Mouse (Mus musculus): ENCODE data around the gene Grb2.
"Not testable (repeated sequence)": the region's sequence is repeated elsewhere in the genome, so short reads cannot be mapped to it uniquely, and the experiment has no call there.

Grb2 gene

GRCm38 (mm10) chr11:115647459-115647858 is 60.9 kb downstream of the Grb2 start:
- peak; percentile 39 for DNase-seq (ENCODE audit: extremely low spot score)

- DNase-seq (ENCODE audit: extremely low spot score) = no peak
These were observed 62.0 kb downstream of the Grb2 start for GRCm38 (mm10) chr11:115646439-115646838.

- not testable (repeated sequence) for DNase-seq (ENCODE audit: extremely low spot score)
These were observed 62.9 kb downstream of the Grb2 start for GRCm38 (mm10) chr11:115645498-115645897.

DNA sequence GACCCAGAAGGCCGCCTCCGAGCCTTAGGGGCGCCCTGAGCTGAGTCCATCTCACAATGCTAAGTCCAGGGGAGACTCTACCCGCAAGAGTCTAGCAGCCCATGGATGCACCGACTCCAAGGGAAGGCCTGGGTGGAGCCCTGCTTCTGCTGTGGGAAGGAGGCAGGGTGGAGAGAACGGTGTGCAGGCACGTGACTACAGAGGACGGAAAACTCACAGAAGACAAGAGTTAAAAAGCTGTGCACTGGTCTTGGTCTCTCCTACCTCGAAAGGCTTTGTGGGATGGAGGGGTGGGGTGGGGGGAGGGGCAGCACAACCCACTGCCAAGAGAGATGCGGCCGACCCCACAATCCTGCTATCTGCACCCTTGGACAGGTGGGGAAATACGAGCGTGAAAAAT is 64.1 kb downstream of the Grb2 start:
- no peak for DNase-seq (ENCODE audit: extremely low spot score)

DNA sequence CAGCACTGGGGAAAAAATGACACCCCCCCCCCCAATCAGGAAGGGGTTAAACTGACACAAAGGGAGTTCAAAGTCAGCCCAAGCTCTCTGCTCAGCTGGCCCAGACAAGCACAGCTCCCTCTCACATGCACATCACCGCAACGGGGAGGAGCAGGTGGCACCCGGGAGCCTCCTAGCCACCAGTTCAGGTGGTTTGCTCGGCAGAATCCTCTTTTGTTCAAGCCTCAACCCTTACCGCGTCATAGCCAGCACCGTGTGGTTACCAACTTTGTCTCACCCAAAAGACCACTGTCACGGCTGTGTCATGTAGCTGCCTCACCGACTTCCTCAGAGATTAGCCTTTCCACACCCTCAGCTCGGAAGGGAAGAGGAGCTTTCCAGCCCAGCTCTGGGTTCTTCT is 65.1 kb downstream of the Grb2 start:
- DNase-seq (ENCODE audit: extremely low spot score) = no peak

DNA sequence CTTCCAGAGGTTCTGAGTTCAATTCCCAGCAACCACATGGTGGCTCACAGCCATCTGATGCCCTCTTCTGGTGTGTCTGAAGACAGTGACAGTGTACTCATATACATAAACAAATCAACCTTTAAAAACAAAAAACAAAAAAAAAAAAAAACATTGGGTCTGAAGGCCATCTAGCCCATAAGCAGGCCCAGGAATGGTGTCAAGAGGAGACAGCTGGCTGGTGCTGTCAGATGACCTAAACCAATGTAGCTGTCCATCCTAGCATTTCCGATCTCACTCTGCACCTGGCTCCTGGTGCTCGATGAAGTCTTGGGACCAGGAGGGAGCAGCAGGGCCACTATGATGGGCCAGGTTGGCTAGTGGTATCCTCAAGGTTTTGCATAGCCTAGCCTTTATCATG is 65.7 kb downstream of the Grb2 start:
- DNase-seq (ENCODE audit: extremely low spot score) = no peak

GRCm38 (mm10) chr11:115641664-115642036 is 66.7 kb downstream of the Grb2 start:
- no peak for DNase-seq (ENCODE audit: extremely low spot score)

DNA sequence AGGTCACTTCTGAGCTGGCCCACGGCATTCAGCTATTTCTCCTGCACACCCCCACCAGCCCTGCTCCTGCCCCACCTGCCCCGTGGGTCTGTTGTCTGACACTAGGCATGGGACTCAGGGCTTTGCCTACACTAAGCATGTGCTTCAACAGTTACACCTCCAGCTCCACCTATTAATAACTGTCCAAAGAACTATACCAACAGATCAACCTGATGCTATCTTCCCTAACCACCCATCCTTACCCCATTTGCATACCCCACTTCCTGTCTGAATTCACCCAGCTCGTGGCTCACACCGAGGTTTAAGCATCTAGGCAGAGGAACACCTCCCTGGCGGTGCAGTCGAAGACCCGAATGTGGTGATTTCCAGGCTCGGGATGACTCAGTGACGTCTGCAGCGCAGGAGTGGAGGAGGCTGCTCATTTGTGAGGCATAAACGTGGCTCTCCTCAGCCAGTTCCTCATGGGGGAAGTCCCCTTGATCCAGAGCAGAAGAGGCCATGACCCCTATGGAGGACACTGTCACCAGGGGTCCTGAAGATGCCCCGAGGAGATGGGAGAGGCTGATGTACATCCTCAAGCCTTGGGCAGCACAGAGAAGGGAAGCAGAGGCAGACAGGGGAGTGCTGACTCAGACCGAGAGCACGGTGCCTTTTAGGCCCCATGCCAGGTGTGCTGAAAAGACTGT is 67.3 kb downstream of the Grb2 start:
- no peak for DNase-seq (ENCODE audit: extremely low spot score)

GRCm38 (mm10) chr11:115640311-115640828 is 68.0 kb downstream of the Grb2 start:
- no peak for DNase-seq (ENCODE audit: extremely low spot score)

- DNase-seq (ENCODE audit: extremely low spot score) = no peak
These were observed 68.9 kb downstream of the Grb2 start for GRCm38 (mm10) chr11:115639540-115639939.

DNA sequence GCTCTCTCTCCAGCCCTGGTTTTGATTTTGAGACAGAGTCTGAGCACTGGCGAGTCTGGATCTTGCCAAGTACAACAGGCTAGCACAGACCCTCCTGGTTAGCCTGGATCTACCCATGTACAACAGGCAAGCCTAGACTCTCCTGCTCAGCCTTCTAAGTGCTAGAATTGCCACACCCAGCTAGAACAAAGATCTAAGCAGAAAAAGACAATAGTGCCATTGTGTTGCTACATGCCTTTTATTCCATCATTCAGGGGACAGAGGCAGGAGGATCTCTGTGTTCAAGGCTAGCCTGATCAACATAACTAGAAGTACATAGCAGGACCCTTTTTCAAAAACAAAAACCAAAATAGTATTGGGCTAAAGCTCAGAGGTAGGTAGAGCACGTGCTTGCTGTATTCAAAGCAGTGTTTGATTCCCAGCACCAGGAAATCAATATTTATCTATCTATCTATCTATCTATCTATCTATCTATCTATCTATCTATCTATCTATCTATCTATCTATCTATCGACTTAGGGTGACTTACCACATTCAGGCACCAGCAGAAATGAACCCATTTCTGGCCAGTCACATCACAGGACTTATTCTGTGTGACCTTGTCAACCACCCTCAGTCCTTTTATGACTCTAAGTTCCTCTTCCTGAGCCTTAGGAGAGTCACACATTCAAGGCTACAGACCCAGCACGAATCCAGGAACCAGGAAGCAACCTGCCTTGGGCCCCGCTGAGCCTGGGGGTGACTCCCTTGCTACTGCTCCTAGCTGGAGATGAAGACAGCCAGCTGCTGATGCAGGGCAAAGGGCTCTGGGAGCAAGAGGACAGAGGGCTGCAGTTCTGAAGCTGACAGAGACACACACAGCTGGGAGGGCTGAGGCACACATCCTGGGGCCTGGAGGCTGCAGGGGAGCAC is 69.6 kb downstream of the Grb2 start:
- no peak for DNase-seq (ENCODE audit: extremely low spot score)

GRCm38 (mm10) chr11:115636960-115637359 is 71.4 kb downstream of the Grb2 start:
- no peak for DNase-seq (ENCODE audit: extremely low spot score)

DNA sequence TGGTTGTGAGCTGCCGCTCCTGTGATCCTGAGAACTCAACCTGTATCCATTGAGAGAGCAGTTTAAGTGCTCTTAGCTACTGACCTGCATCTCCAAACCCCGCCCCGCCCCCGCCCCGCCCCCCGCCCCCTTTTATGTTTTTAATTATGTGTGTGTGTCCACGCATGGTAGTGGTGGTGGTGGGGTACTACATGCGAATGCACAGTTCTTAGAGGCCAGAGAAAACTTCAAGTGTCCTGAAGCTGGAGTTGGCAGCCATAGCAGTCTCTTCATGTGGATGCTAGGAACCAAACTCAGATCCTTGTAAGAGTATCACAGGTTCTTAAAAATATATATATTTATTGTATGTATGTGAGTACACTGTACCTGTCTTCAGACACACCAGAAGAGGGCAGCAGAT is 72.9 kb downstream of the Grb2 start:
- DNase-seq (ENCODE audit: extremely low spot score) = no peak

DNA sequence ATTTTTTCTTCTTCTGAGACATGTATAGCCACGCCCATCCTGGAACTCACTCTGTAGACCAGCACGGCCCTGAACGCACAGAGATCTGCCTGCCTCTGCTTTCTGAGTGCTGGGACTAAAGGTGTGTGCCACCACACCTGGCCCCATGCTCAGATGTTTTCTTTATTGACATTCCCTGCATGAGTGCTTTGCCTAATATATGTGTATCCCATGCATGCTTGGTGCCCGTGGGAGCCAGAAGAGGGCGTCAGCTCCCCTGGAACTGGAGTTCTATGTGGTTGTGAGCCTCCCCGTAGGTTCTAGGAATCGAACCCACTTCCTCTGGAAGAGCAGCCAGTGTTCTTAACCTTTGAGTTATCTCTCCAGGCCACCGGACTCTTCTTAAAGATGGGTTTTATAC is 73.4 kb downstream of the Grb2 start:
- DNase-seq (ENCODE audit: extremely low spot score) = no peak

DNA sequence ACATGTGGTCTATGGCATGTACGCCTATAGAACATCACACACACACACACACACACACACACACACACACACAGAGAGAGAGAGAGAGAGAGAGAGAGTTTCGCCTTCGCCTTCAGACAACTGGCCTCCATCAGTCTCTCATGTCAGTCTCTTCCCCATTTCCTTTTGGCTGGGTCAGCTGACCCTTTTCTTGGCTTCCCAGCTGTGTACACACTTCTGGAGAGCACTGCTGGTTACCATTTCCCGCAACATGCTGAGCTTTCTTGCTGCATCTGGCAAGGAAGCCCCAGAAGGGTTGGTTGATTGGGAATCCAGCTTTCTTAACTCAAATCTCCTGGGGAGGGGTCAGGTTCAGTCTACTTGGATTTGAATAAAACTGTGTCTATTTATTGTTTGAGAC is 74.3 kb downstream of the Grb2 start:
- no peak for DNase-seq (ENCODE audit: extremely low spot score)

DNA sequence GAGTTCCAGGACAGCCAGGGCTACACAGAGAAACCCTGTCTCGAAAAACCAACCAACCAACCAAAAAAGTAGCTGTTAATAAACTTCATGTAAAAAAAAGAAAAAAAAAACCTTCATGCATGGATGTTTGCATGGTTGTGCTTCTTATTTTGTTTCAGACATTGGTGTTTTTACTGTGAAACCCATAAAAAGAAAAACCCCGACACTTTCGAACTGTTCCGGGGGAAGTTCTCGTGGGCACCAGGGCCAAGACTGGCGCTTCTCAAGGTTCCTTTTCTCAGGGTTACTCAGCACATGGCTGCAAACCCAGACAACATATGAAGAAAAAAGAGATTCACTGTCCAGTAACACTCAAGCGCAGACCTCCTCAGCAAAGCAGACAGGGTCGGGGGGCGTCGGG is 75.5 kb downstream of the Grb2 start:
- no peak for DNase-seq (ENCODE audit: extremely low spot score)

- no peak for DNase-seq (ENCODE audit: extremely low spot score)
These were observed 76.2 kb downstream of the Grb2 start for GRCm38 (mm10) chr11:115632247-115632646.

DNA sequence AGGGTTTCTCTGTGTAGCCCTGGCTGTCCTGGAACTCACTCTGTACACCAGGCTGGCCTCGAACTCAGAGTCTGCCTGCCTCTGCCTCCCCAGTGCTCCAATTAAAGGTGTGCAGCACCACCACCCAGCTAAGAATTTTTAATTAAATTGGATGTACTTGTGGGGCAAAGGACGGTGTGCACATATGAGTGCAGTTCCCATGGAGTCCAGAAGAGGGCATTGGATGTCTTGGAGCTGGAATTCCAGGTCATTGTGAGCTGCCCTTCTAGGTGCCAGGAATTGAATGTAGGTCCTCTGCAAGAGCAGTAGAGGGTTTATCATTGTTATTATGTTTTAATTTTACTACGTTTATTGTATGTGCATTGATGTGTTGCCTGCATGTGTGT is 76.9 kb downstream of the Grb2 start:
- DNase-seq (ENCODE audit: extremely low spot score) = peak; percentile 43

DNA sequence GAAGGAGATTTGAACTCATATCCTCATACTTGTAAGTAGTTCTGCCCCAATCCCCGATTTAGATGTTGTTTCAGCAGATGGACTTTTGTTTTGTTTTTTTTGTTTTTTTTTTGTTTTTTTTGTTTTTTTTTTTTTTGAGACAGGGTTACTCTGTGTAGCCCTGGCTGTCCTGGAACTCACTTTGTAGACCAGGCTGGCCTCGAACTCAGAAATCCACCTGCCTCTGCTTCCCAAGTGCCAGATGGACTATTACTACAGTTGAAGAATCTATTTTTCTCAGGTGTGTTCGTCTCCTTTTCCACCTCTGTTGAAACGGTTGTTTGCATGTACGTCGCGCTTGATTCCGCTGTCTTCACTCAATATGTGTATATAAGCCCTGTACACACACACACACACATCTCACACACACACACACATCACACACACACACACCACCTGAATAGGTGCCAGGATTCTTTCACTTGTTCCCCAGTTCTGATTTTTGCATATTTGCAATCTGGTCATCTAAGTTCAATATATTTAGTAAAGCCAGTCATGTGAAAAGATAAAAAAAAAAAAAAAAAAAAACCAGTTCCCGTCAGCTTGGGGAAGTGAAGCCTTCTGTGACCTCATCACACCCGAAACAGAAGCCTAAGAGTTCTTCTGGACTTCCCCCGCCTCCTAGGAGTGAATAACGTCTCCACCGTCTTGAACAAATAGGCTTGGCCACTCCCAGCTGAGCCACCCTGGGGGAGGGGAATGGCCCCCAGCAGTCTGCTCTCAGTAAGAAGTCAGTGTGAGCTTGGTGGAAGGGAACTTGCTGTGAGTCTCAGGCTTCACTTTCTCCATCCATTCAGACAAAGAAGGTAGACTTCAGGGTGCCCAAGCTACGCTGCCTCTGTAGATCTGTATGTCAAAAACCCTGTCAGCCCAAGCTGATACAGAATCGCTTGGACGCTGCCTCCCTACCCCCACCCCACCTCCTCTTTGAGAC is 77.6 kb downstream of the Grb2 start:
- no peak for DNase-seq (ENCODE audit: extremely low spot score)

DNA sequence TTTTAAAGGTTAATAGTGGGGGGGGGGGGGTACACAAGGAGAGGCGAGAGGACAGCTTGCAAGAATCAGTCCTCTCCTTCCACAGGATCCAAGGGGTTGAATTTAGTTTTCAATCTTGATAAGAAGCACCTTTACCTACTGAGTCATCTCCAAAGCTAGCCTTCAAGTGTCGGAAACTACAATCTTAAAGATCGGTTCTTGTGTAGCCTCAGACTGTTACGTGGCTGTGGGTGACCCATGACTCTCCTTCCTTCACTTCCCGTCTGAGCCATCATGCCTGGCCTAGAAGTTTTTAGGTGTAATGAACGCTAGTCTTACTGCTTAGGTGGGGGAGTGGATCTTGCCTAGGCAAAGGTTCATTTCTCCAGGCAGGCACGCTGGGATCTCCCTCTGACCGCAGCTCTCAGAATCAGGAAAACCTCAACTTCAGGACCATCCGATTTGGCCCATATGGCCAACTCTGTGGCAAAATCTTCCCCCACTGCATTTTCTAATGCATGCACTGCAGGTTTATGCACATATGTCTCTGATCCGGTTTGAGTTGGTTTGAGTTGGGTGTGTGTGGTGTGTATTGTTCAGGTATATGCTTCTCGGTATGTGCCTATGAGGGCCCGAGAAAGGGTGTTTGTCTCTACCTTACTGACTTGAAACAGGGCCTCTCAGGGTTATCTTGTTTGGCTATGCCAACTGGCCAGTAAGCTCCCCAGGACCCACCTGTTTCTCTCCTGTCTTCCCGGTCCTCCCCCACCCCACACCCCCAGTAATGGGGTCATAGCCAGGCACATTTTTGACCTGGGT is 78.5 kb downstream of the Grb2 start:
- DNase-seq (ENCODE audit: extremely low spot score) = no peak
